Mouse (Mus musculus) T-helper 2 cell (primary cell): ENCODE results near the gene Sema3e.

ENCODE experiments used
- in situ Hi-C: fragments of 300-600 bp; cut with MboI, MseI; formaldehyde crosslinking; loops from one replicate; pipeline ENCODE4 v1.15.1; 2025; ENCODE audit warnings: high pct_unique_total_duplicates

Sema3e gene

DNA sequence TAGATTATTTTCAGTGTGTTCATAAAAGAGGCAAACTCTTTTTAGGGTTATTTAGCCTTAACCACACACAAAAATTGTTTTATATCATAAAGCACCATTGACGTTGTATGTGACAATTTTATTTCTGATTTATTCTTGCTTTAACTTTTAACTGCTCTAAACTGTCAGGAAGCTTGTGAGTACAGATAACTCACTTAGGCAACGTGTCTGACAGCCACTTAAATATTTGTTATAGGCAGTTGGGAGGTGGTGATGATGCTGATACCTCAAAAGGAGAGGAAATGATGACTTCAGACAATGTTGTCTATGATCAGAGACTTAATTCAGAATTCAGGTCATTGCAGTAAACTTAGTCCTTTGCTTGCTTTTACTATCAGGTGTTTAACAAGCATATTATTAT lies 181.7 kb downstream of the Sema3e start:
- in situ Hi-C loops: no loop called here

DNA sequence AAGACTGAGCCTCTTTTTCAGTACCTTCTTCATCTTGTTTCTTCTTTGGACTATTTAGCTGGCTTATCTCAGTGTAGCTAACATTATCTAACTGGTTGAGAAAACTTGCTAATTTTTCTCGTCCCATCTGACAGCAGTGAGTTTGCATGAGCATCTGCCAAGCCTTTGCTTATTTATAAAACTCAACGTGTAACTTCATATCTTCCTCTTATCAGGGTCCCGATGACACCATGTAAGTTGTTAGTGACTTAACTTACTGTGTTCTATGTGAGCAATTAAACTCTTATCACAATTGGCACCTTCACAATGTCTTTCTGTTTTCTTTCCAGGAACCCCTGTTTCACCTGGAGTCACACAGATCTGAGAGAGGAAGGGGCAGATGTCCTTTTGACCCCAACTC lies 184.9 kb downstream of the Sema3e start:
- in situ Hi-C loops: no loop called here

DNA sequence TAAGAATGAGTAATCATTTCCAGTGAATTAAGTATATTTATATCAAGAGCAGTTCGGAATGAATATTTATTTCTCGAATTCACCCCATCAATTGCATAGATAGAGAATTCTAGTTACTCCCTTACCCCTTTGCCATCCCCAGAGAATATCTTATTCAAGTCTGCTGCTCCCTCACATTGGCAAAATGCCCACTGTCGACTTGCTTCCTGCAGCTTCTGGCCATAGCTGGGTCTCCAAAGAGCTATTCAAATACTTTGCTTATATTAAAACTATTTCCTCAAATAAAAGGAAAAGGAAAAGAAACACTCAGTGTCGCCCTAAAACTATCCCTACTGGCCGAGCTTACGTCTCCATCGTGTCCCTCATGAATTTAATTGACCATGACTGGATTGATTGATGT lies 191.1 kb downstream of the Sema3e start:
- in situ Hi-C loops: no loop called here

DNA sequence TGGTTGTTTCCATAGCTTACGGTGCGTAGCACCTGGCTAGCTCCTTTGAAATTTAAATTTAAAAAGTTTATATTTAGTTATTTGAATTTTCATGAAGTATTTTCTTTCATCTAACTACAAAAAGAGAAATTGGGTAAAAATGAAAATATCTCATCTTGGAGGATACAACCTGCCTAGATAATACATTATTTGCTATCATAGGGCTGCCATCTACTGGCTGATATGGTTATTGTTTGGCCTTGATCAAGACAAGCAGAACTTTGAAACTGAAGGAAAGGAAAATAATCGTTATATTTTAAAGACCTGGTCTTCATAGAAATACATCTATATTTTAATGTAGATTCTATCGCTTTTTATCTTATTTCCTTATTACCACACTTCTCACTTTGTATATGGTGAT lies 193.6 kb downstream of the Sema3e start:
- in situ Hi-C loops: no loop called here

DNA sequence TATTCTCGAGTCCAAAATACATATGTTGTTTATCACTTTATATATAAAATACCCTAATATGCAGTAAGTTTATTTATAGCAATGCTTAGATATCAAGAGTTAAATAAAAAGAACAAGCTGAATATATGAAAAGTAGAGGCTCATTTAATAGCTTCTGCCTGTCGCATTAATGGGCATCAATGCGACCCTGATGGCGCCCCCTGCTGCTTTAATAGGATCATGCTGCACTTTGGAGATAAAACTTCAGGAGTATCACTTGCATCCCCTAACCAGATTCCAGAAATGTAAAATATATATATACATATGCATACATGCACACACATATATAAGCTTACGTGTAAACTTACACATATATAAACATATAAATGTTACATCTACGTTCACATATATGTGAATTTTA lies 199.4 kb downstream of the Sema3e start:
- in situ Hi-C loops: no loop called here

DNA sequence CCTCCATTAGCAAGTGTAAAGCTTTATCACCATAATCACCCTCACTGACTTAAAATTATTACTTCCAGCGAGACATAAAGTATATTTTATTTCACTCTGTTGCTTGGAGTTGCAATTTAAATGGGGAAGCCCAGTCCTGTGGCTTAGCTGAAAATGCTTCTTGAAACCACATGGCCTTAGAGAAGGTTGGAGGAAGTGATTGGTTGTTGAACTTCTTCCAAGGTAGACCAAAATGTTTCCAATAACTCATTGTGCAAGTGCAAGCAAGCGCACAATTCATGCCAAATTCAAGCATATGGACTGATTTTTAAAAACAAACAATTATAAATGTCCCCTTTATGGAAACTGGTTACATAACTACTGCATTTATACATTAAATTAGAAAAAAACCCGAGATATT lies 206.0 kb downstream of the Sema3e start:
- in situ Hi-C loops: no loop called here

DNA sequence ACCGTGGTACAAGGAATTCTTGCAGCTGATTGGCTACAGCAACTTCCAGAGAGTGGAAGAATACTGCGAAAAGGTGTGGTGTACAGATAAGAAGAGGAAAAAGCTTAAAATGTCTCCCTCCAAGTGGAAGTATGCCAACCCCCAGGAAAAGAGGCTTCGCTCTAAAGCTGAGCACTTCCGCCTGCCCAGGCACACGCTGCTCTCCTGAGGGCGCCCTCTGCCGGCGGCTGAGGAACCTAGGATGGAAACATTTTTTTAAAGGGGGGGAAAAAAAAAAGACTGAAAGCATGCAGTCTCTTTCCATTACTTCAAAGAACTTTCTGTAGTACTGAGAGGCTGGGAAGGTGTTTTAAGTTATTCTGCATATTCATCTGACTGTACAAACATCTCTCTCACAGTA lies 227.5 kb downstream of the Sema3e start:
- in situ Hi-C loops: no loop called here

DNA sequence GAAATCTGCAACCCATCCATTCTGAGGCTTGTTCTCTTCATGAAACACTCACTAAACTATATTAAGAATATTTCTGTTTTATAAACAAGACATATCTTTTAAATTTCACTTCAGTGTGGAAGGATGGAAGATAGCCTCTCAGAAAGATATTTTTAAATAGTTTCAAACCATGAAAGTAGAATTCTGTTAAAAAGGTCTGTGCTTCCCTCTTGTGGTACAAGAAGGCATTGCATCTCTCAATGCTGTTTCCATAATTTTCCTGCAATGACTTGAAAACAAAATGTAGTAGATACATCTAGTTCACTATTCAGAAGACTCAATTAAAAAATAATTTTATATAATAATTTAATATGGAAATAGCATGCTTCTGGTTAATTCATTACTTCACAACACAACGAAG lies 228.3 kb downstream of the Sema3e start:
- in situ Hi-C loops: no loop called here

DNA sequence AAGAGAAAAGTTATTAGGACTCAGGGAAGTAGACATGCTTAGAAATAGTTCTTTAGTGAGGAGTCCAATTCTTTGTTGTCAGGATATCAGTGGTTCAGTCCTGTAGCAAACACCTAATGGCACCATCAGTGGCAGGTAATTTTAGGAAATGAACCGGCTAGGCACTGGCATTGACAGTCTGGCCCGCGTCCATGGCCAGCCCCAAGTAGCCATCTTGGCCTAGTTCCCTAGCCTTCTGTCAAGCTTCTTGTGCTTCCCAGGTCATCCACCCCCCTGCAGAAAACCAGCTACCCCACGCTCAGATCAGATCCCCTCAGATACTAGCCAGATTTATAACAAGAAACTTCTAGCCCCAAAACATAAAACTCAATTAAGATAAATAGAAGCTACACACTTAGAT lies 235.1 kb downstream of the Sema3e start:
- in situ Hi-C loops: no loop called here

DNA sequence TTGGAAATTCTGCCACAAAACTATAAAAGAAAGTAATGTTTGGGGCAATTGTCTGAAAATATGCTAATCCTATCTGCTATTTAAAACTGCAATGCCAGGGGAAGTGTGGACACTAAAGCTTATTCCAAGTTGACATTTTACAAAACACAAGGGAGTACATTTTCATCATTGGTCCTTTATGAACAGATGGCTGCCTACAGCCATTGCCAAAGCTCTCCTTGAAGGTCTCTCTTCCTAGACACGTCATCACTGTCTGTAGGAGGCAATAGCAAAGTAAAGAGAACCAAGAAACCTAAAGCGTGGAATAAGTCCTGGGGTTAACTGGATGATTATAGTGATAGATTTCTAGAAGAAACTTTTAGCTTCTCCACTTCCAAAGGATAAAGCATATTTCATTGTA lies 242.3 kb downstream of the Sema3e start:
- in situ Hi-C loops: no loop called here
